Mouse (Mus musculus) adrenal gland, postnatal 10 days (tissue): ENCODE data around the gene Tcap. TPM values are rescaled to one million over a fixed set of nuclear protein-coding genes. Genes with fewer than 3 reads are reported as not detected.

ENCODE experiments used
- DNase-seq: peaks from one replicate; pipeline ENCODE4 v3.0.0; 2021; ENCODE audit warnings: mixed read lengths
- total RNA-seq, 2 experiments: library from RNA; stranded (reverse); gene quantifications; 2 replicates each; pipeline ENCODE4 v1.2.3; 2021

Tcap gene
- total RNA-seq, 2 experiments from 2014 or later, result 18.1 to 119 TPM

DNA sequence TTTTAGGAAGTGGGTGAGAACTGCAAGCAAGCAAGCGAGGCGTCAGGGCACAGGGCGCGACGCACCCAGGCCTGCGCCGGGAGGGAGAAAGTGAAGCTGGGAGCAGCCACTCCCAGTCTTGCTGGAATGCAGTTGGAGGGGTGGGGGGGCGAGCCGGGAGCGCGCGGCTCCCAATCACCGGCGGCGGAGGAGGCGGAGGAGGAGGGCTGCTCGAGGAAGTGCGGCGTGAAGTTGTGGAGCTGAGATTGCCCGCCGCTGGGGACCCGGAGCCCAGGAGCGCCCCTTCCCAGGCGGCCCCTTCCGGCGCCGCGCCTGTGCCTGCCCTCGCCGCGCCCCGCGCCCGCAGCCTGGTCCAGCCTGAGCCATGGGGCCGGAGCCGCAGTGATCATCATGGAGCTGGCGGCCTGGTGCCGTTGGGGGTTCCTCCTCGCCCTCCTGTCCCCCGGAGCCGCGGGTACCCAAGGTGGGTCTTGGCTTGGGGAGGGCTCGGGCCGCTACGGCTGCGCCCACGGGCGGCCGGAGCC, 28.7 kb downstream of the Tcap start, which contains the start of gene Erbb2:
Gene Erbb2, plus strand, starts transcription at position 198 of the 524 bp plus-strand sequence.
- peak; percentile 78 for DNase-seq

GRCm38 (mm10) chr11:98412797-98413301, 29.2 kb downstream of the Tcap start:
- no peak for DNase-seq

DNA sequence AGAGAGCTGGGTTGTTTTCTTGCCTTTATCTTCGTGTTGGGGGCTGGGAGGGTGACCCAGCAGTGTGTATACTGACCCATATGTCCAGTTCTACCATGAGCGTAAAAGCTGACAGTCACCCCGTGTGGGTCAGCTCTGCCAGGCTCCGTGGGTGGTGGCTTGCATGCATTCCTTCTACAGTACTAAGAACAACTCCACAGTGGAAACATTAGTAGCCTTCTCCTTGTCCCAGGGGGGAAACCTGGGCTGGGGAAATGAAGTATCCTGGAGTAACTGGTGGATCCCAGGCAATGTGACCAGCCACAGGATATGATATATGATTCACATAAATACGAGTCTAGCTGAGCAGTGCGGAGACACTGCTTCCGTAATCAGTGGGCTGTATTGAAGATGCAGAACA, 30.1 kb downstream of the Tcap start:
- DNase-seq, result no peak

DNA sequence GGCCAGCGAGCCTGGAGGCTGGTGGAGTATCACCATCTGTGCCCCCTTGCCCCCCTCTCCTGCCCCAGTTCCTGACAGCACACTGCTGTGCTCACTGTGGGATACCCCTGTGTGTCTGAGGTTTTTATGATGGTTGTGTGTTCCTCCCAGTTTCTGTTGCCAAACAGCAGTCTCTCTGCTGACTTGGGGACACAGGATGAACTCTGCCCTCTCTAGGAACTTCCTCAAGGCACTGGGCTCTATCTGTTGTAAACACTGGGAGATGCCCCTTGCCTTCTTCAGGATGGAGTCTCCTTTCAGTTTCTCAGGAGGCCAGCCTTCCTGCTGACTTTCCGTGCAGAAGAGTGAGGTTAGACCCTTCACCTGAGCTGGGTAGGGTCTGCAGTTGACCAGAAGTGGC, 30.6 kb downstream of the Tcap start:
- DNase-seq, result no peak

GRCm38 (mm10) chr11:98417074-98417473, 33.5 kb downstream of the Tcap start:
- no peak for DNase-seq

GRCm38 (mm10) chr11:98418273-98418672, 34.7 kb downstream of the Tcap start:
- DNase-seq, result no peak

- DNase-seq, result no peak
Measured at GRCm38 (mm10) chr11:98418939-98419547, 35.4 kb downstream of the Tcap start.

DNA sequence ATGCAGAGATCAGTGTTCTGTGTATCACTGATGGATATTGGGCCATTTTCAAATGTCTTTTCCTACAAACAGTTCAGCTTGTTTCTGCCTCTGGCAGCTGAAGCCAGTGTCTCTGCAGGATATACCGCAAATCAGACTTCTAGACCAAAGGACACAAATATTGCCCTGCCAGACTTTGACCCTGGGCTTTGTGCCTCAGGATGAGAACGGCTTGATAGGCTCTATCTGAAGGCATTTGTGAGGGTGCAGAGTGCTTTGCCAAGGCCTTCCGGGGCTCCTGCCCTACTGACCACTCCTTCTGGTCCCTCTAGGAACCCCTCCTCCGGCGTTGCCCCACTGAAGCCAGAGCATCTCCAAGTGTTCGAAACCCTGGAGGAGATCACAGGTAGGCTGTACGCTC, 43.0 kb downstream of the Tcap start:
- DNase-seq, result no peak

DNA sequence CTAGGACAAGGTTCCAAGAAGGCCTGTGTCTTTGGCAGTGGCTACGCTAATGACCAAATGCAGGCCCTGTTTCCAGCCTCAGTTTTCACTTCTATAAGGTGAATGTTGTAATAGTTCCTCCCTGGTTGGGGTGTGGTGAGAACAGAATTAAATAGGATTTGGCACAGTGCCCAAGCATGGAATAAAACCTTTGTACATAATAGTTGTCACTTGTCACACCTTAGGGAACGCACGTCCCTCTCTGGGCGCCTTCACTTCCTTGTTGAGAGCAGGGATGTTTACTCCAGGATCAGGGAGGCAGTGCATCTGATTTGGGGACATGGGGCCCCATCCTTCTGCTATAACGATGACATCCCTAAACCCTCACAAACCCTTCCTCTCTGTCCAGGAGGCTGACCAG, 44.8 kb downstream of the Tcap start:
- DNase-seq, result no peak

GRCm38 (mm10) chr11:98431743-98432502, 48.3 kb downstream of the Tcap start:
- no peak for DNase-seq

Other genes starting within 250 kb of the Tcap start
- gene Fbxl20, start 233.4 kb upstream of the Tcap start, total RNA-seq, result 10 to 100 TPM; 29.5 to 33.0 TPM
- 10 to 100 TPM; 45.3 to 59.4 TPM for gene Med1, start 190.5 kb upstream of the Tcap start, total RNA-seq
- 10 to 100 TPM; 38.5 to 41.9 TPM for gene Cdk12, start 180.8 kb upstream of the Tcap start, total RNA-seq
- gene Neurod2, start 54.2 kb upstream of the Tcap start, total RNA-seq, result not detected
- 1 to 10 TPM in 1 of 2 experiments, under 1 TPM in 1; 1.00 to 1.7 TPM for gene Ppp1r1b, start 35.4 kb upstream of the Tcap start, total RNA-seq
- 10 to 100 TPM; 25.3 to 25.6 TPM for gene Stard3, start 25.4 kb upstream of the Tcap start, total RNA-seq
- 100 to 1,000 TPM; 442 to 819 TPM for gene Pnmt, start 2.6 kb downstream of the Tcap start, total RNA-seq
- gene Pgap3, start 16.7 kb downstream of the Tcap start, total RNA-seq, result 1 to 10 TPM; 4.9 to 6.8 TPM
- 1 to 10 TPM; 6.0 to 7.6 TPM for gene Erbb2, start 28.7 kb downstream of the Tcap start, total RNA-seq
- gene Mien1, start 55.2 kb downstream of the Tcap start, total RNA-seq, result 10 to 100 TPM; 58.0 to 62.5 TPM
- gene Grb7, start 62.6 kb downstream of the Tcap start, total RNA-seq, result 10 to 100 TPM in 1 of 2 experiments, 1 to 10 TPM in 1; 6.9 to 11.1 TPM
- 1 to 10 TPM; 3.2 to 4.5 TPM for gene Ikzf3, start 162.2 kb downstream of the Tcap start, total RNA-seq
- gene Zpbp2, start 167.3 kb downstream of the Tcap start, total RNA-seq, result under 1 TPM in 1 of 2 experiments, not detected in 1; 0.48 TPM
- gene Ormdl3, start 203.6 kb downstream of the Tcap start, total RNA-seq, result 100 to 1,000 TPM; 135 to 143 TPM
- gene Lrrc3c, start 214.5 kb downstream of the Tcap start, total RNA-seq, result not detected
- 10 to 100 TPM; 15.7 to 19.1 TPM for gene Gm12355, start 241.8 kb downstream of the Tcap start, total RNA-seq
- gene Gsdma3, start 242.5 kb downstream of the Tcap start, total RNA-seq, result 10 to 100 TPM; 12.7 to 15.4 TPM